Mouse (Mus musculus): ENCODE measurements around the gene Maml2. TPM values are rescaled to one million over a fixed set of nuclear protein-coding genes. Genes with fewer than 3 reads are reported as not detected.
"Not testable (repeated sequence)": the region's sequence is repeated elsewhere in the genome, so short reads cannot be mapped to it uniquely, and the experiment has no call there.

Maml2 gene
- polyA plus RNA-seq, 1 experiment from 2014 or later = 12.5 TPM

- WGBS = 64% methylated on average over 4 of the region's 4 CpGs
Measured at GRCm38 (mm10) chr9:13704917-13705316, 407.2 kb downstream of the Maml2 start.

GRCm38 (mm10) chr9:13707066-13707555 is 409.4 kb downstream of the Maml2 start:
- no peak overlapping the region for H3K27ac ChIP-seq
- H3K4me1 ChIP-seq (replicated peaks) = no peaks in the 10 kb centered on the region
- no peak for ATAC-seq (ENCODE audit: insufficient number of reproducible peaks, insufficient read depth, low FRiP score, low TSS enrichment, low read depth)
- H3K36me3 ChIP-seq = peaks cover 24% of the 10 kb centered on the region
- no peak overlapping the region for H3K9ac ChIP-seq (replicated peaks)
- no peaks in the 10 kb centered on the region for H3K27me3 ChIP-seq
- WGBS = 21% methylated on average over 3 of the region's 3 CpGs
- H3K4me2 ChIP-seq = no peak overlapping the region
- no peaks in the 10 kb centered on the region for H3K9me3 ChIP-seq
- H3K4me3 ChIP-seq (replicated peaks) = no peak overlapping the region

More at GRCm38 (mm10) chr9:13704917-13705316, 407.2 kb downstream of the Maml2 start:
- H3K36me3 ChIP-seq = peaks cover 24% of the 10 kb centered on the region
- ATAC-seq (ENCODE audit: insufficient number of reproducible peaks, insufficient read depth, low FRiP score, low TSS enrichment, low read depth) = no peak
- no peak overlapping the region for H3K4me2 ChIP-seq
- no peak overlapping the region for H3K27ac ChIP-seq
- H3K27me3 ChIP-seq = no peaks in the 10 kb centered on the region
- H3K4me1 ChIP-seq (replicated peaks) = no peaks in the 10 kb centered on the region
- H3K9ac ChIP-seq (replicated peaks) = no peak overlapping the region
- H3K9me3 ChIP-seq = no peaks in the 10 kb centered on the region
- H3K4me3 ChIP-seq (replicated peaks) = no peak overlapping the region

- no peaks in the 10 kb centered on the region for H3K27me3 ChIP-seq
- peaks cover 12% of the 10 kb centered on the region for H3K36me3 ChIP-seq
- no peak overlapping the region for H3K9ac ChIP-seq (replicated peaks)
- WGBS = 87% methylated on average over 5 of the region's 5 CpGs
- H3K27ac ChIP-seq = no peak overlapping the region
- H3K9me3 ChIP-seq = no peaks in the 10 kb centered on the region
- no peak overlapping the region for H3K4me2 ChIP-seq
- no peaks in the 10 kb centered on the region for H3K4me1 ChIP-seq (replicated peaks)
- H3K4me3 ChIP-seq (replicated peaks) = no peak overlapping the region
- no peak for ATAC-seq (ENCODE audit: insufficient number of reproducible peaks, insufficient read depth, low FRiP score, low TSS enrichment, low read depth)
Measured at GRCm38 (mm10) chr9:13709436-13709835, 411.7 kb downstream of the Maml2 start.

GRCm38 (mm10) chr9:13715891-13716290 is 418.1 kb downstream of the Maml2 start:
- 78% methylated on average over 2 of the region's 2 CpGs for WGBS
- not testable (repeated sequence) for H3K4me1 ChIP-seq (replicated peaks); H3K27ac ChIP-seq

GRCm38 (mm10) chr9:13716316-13717099 is 418.8 kb downstream of the Maml2 start:
- no peaks in the 10 kb centered on the region for H3K36me3 ChIP-seq
- H3K4me2 ChIP-seq = peak overlapping the region; percentile 27; the same call in 1 of the 2 replicates
- no peaks in the 10 kb centered on the region for H3K9me3 ChIP-seq
- no peaks in the 10 kb centered on the region for H3K4me1 ChIP-seq (replicated peaks)
- H3K4me3 ChIP-seq (replicated peaks) = no peak overlapping the region
- ATAC-seq (ENCODE audit: insufficient number of reproducible peaks, insufficient read depth, low FRiP score, low TSS enrichment, low read depth) = peak; percentile 79; the same call in 1 of the 2 replicates
- H3K9ac ChIP-seq (replicated peaks) = no peak overlapping the region
- H3K27ac ChIP-seq = no peak overlapping the region
- no peaks in the 10 kb centered on the region for H3K27me3 ChIP-seq
- 26% methylated on average over 8 of the region's 8 CpGs for WGBS

More at GRCm38 (mm10) chr9:13715891-13716290, 418.1 kb downstream of the Maml2 start:
- not testable (repeated sequence) for H3K9me3 ChIP-seq; ATAC-seq (ENCODE audit: insufficient number of reproducible peaks, insufficient read depth, low FRiP score, low TSS enrichment, low read depth); H3K9ac ChIP-seq (replicated peaks); H3K4me3 ChIP-seq (replicated peaks); H3K27me3 ChIP-seq; H3K36me3 ChIP-seq
- H3K4me2 ChIP-seq = peak overlapping the region; percentile 27; the same call in 1 of the 2 replicates

GRCm38 (mm10) chr9:13748404-13748797 is 450.6 kb downstream of the Maml2 start, which contains the start of gene Mtmr2:
Gene Mtmr2, plus strand, starts transcription at chr9:13748410.
- Histone ChIP-seq H3K9me3 (0 out of 2 replicates have a peak, but pooled peaks cover under 1% of the 10 kb centered on the region), H3K27me3 (no peaks in the 10 kb centered on the region), H3K27ac (peak within 1 kb of the TSS; percentile 96), H3K4me2 (peak within 1 kb of the TSS; percentile 75), H3K9ac (replicated peaks) (peak within 1 kb of the TSS; percentile 99), H3K4me3 (replicated peaks) (peak within 1 kb of the TSS; percentile 94), H3K4me1 (replicated peaks) (peaks cover 9% of the 10 kb centered on the region), H3K36me3 (0 out of 2 replicates have a peak, but pooled peaks cover 4% of the 10 kb centered on the region)
- WGBS = 43% methylated on average over 2 of the region's 2 CpGs
- no peak for ATAC-seq (ENCODE audit: insufficient number of reproducible peaks, insufficient read depth, low FRiP score, low TSS enrichment, low read depth)

- Histone ChIP-seq H3K9me3 (peaks cover 6% of the 10 kb centered on the region; the same call in 1 of the 2 replicates), H3K9ac (replicated peaks) (peak overlapping the region; percentile 99), H3K36me3 (0 out of 2 replicates have a peak, but pooled peaks cover 6% of the 10 kb centered on the region), H3K4me3 (replicated peaks) (peak overlapping the region; percentile 94), H3K4me2 (peak overlapping the region; percentile 75), H3K27me3 (no peaks in the 10 kb centered on the region), H3K27ac (peak overlapping the region; percentile 96), H3K4me1 (replicated peaks) (peaks cover 9% of the 10 kb centered on the region)
- WGBS = 1% methylated on average over 60 of the region's 60 CpGs
- peak; percentile 97 for ATAC-seq (ENCODE audit: insufficient number of reproducible peaks, insufficient read depth, low FRiP score, low TSS enrichment, low read depth)
Measured at GRCm38 (mm10) chr9:13748798-13749674, 451.3 kb downstream of the Maml2 start.

GRCm38 (mm10) chr9:13749675-13749998 is 451.9 kb downstream of the Maml2 start:
- WGBS = 6% methylated on average over 7 of the region's 7 CpGs
- peak overlapping the region; percentile 75 for H3K4me2 ChIP-seq
- peaks cover 9% of the 10 kb centered on the region for H3K4me1 ChIP-seq (replicated peaks)
- H3K27ac ChIP-seq = peak overlapping the region; percentile 96
- H3K4me3 ChIP-seq (replicated peaks) = peak overlapping the region; percentile 94
- no peaks in the 10 kb centered on the region for H3K27me3 ChIP-seq
- H3K9me3 ChIP-seq = peaks cover 7% of the 10 kb centered on the region; the same call in 1 of the 2 replicates
- no peak for ATAC-seq (ENCODE audit: insufficient number of reproducible peaks, insufficient read depth, low FRiP score, low TSS enrichment, low read depth)
- H3K9ac ChIP-seq (replicated peaks) = peak overlapping the region; percentile 99
- H3K36me3 ChIP-seq = 0 out of 2 replicates have a peak, but pooled peaks cover 6% of the 10 kb centered on the region

- no peak for ATAC-seq (ENCODE audit: insufficient number of reproducible peaks, insufficient read depth, low FRiP score, low TSS enrichment, low read depth)
- Histone ChIP-seq H3K4me3 (replicated peaks) (no peak overlapping the region), H3K9ac (replicated peaks) (no peak overlapping the region), H3K4me1 (replicated peaks) (peaks cover 9% of the 10 kb centered on the region), H3K36me3 (0 out of 2 replicates have a peak, but pooled peaks cover 6% of the 10 kb centered on the region), H3K27me3 (no peaks in the 10 kb centered on the region), H3K27ac (no peak overlapping the region), H3K9me3 (peaks cover 7% of the 10 kb centered on the region; the same call in 1 of the 2 replicates), H3K4me2 (no peak overlapping the region)
- WGBS = 89% methylated on average over 4 of the region's 4 CpGs
Measured at GRCm38 (mm10) chr9:13752543-13752942, 454.8 kb downstream of the Maml2 start.

Data from limb, embryonic 12.5 days (tissue).